Mouse (Mus musculus) left cerebral cortex, adult 11 months (tissue): ENCODE data around the gene Ufd1.

Source experiments
- DNase-seq: peaks from one replicate; pipeline ENCODE4 v3.0.0; 2022; ENCODE audit warnings: low spot score

Ufd1 gene

GRCm38 (mm10) chr16:18811468-18812384 is at the start of gene Ufd1, which contains the start of gene Cdc45:
TSS of gene Ufd1 (plus strand) at chr16:18811779.
TSS of gene Cdc45 (minus strand) at chr16:18811987.
- peak; percentile 88 for DNase-seq

GRCm38 (mm10) chr16:18762960-18763359 is 48.6 kb upstream of the Ufd1 start:
- DNase-seq, result no peak

- no peak for DNase-seq
Measured at GRCm38 (mm10) chr16:18766390-18766789, 45.2 kb upstream of the Ufd1 start.

GRCm38 (mm10) chr16:18769501-18769900 is 42.1 kb upstream of the Ufd1 start:
- no peak for DNase-seq

- DNase-seq, result no peak
Measured at GRCm38 (mm10) chr16:18773936-18774335, 37.6 kb upstream of the Ufd1 start.

- DNase-seq, result no peak
Measured at GRCm38 (mm10) chr16:18775621-18776555, 35.7 kb upstream of the Ufd1 start.

- DNase-seq, result no peak
Measured at GRCm38 (mm10) chr16:18776556-18777100, 35.0 kb upstream of the Ufd1 start, which contains the start of gene Cldn5. TSS of gene Cldn5 (plus strand) at chr16:18776847.

- no peak for DNase-seq
Measured at GRCm38 (mm10) chr16:18777101-18778080, 34.2 kb upstream of the Ufd1 start.

- no peak for DNase-seq
Measured at GRCm38 (mm10) chr16:18778461-18778860, 33.1 kb upstream of the Ufd1 start.

- no peak for DNase-seq
Measured at GRCm38 (mm10) chr16:18781810-18782209, 29.8 kb upstream of the Ufd1 start.

- no peak for DNase-seq
Measured at GRCm38 (mm10) chr16:18785025-18785424, 26.6 kb upstream of the Ufd1 start.

- no peak for DNase-seq
Measured at GRCm38 (mm10) chr16:18785485-18785884, 26.1 kb upstream of the Ufd1 start.

- no peak for DNase-seq
Measured at GRCm38 (mm10) chr16:18786652-18787051, 24.9 kb upstream of the Ufd1 start.

GRCm38 (mm10) chr16:18788627-18789406 is 22.8 kb upstream of the Ufd1 start:
- no peak for DNase-seq

- no peak for DNase-seq
Measured at GRCm38 (mm10) chr16:18795223-18795899, 16.2 kb upstream of the Ufd1 start.

GRCm38 (mm10) chr16:18796645-18797044 is 14.9 kb upstream of the Ufd1 start:
- no peak for DNase-seq

- DNase-seq, result no peak
Measured at GRCm38 (mm10) chr16:18798151-18798550, 13.4 kb upstream of the Ufd1 start.

GRCm38 (mm10) chr16:18798841-18799240 is 12.7 kb upstream of the Ufd1 start:
- DNase-seq, result peak; percentile 41

GRCm38 (mm10) chr16:18805746-18806145 is 5.8 kb upstream of the Ufd1 start:
- no peak for DNase-seq

GRCm38 (mm10) chr16:18809001-18809400 is 2.6 kb upstream of the Ufd1 start:
- DNase-seq, result no peak
